Mouse (Mus musculus) urinary bladder, adult 2 months (tissue): ENCODE measurements at regions not wholly inside any gene's neighbourhood (a gene's known extent, or its start where the extent isn't known, plus 50 kb on each side); places are given as distances from the start of the nearest gene placed in this dataset.

Source experiments
- DNase-seq: peaks from one replicate; pipeline ENCODE4 v3.0.0; 2022; ENCODE audit warnings: low spot score

DNA sequence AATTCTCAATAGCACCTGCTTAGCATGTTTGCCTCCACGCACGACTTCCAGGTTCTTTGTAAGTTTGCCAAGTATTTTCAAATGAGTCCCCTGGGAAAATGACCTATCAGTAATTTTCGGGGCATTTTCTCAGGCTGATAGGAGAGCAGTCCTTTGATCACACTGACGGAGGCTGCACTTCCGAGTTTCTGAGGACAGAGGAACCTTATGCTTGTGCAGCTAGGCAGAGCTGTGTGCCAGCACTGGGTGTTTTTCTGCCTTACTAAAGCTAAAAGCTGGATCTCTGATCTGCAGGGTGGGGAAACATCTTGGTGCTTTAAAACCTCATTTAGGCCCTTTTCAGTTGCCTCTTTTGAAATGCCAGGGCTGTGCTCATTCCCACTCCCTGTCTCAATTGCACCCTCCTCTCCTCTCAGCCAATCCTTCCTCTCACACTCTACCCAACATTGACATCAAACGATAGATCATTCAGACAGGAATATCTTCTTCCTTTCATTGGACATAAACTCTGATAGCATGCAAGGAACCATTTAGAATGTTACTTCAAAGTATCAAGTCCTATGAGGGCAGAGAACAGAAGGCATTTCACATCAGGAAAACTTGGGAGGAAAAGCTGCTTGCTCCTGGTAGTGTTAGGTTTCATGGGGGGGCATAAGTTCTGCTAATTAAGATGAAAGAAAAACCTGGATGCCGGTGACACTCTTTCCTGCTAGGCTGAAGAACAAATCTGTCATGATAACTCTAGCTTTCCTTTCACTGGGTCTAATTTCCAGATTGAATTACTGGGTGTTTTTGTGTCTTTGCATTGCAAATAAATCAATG lies 95.3 kb downstream of the Lurap1l start:
- DNase-seq, result no peak

DNA sequence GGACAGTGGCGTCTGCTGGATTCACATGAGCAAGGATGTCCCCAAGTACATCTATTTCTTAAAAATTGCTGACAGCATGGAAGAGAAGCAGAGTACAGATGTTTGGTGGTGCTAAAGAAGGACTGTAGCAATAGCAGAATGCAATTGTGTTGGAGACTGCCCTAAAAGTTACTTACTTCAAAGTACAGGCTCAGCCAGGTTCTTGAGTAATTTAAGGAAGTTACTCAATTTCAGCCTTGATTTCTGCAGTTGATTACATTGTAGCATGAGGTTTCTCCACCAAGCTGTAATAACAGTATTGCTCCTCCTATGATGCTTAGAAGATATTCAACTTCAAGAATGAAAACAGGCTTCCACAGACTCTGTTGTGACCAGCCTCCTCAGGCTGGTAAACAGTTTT lies 96.1 kb downstream of the Lurap1l start:
- no peak for DNase-seq

DNA sequence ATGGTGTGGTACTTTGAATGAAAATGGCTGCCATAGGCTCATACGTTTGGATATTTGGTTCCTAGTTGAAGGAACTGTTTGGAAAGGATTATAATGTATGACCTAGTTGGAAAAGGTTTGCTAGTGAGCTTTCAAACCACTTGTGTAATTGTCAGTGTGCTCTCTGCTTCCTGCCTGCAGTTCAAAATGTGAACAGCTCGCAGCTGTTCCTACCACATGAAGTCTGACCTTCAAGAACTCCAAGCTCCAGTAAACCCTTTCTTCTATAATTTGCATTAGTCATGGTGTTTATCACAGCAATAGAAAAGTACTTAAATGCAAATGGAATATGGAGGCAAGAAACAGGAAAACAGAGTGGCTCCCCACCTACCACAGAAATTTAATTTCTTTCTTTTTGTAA lies 111.4 kb downstream of the Lurap1l start:
- DNase-seq, result no peak

DNA sequence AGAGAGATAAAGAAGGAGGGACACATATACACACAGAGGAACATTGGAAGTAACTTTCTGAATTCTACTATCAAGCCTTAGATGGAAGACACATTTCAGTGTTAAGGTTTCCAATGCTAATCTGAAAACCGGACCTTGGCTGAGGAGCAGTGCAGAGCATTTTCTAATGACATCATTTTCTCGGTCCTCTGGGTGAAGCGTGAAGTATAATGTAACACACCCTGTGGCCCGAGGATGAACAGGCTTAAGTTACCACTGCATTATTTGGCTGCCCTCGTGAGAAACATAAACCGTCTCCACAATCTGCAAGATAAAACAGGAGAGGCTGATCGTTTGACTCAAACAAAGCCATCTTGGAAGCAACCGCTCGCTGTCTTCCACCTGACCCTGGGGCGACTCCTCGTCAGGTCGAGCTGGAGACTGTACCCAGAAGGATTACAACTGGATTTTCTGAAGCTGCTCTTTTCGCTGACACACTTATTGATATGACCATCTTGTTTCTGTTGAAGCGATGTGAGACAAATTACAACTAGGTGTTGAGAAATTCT lies 113.1 kb downstream of the Lurap1l start:
- DNase-seq, result no peak

DNA sequence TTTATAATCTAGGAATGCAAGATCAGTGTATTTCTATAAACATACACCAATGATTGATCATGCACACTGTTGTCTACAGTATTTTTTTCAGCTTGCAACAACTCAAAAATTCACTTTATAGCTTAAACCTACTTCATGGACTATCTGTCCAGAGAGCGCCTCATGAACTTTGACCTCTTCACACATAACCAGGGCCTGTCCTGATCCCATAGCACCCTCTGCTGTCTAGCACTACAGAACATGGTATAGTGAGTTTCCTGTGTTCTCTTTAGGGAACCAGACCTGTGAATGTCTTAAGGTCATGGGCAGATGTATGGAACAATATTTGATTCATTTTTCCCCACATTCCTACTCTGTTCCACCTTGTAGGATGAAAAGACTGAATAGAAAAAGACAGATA lies 117.1 kb downstream of the Lurap1l start:
- DNase-seq, result no peak

DNA sequence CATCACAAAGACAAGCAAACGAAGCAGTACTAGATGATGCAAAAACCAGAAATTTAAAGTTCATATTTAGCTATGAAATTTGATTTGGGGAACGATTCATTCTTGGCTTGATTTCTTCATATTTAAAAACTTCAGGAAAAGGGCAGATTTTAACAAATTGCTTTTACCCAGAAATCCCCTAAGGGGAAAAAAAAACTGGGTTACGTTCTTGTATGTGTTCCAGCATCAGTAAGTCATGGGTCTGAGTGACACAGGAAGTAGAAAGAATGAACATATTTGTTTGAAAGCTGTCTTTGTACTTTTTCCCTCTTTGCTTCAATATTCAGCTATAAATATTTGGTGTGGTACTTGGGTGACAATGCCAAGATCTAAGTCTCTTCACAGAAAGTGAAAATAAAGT lies 120.2 kb downstream of the Lurap1l start:
- no peak for DNase-seq

DNA sequence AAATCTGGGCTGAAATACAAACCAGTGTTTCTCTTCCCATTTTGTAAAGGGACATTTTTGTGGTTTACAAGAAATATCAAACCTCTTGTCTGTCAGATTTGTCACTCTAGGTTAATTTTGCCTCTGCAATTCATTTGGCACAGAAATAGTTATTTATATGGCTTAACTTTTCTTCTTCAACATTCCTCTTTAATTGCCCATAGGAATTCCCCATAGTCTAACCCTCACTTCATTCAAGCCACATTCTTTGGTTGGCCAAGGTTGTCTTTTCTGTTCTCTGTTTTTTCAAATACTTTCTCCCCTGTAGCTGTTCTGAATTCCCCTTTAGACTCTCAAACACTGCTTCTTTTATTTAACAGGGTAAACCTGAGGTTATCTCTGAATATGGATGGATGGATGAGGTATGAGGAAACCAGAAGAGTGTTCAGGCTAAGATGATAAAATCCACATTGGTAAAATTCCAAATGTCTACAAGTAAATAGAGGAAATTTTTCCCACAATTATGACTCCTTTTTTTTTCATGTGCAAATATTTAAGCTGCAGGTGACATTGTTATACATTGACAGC lies 127.0 kb downstream of the Lurap1l start:
- no peak for DNase-seq

DNA sequence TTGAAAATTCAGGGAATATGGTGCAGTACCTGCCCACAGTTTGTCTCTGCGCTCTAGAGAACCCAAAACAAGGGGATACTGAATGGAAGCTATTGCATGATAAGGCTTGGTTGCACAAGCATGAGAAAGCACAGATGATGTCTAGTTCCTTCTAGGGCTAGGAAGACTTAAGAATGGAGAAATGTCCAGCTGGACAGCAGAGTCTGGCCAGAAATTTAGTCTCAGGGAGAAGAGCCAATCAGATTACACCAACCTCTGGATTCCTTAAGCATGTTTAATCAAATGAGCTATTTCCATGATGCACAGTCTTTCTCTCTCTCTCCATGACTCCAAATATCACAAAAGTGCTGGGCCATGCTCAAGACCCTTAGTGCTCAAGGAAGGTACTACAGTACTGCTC lies 147.8 kb downstream of the Lurap1l start:
- no peak for DNase-seq

DNA sequence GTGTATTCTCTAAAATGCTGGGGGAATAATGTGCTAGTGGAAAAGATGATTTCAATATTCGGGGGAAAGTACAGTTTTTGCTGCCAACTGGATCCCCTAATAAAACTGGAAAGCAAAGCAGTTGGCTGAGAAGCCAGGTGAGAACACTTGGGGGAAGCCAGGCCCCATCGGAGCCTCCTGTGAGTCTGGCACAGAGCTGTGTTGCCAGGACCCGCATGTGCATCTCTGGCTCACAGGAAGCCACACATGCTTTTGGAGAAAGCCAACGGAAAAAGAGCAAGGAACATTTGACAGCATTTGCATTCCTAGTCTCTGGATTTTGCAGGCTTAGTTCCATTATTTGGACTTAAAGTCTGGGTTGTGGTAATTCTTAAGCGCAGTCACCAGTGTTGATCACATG lies 148.4 kb downstream of the Lurap1l start:
- no peak for DNase-seq

DNA sequence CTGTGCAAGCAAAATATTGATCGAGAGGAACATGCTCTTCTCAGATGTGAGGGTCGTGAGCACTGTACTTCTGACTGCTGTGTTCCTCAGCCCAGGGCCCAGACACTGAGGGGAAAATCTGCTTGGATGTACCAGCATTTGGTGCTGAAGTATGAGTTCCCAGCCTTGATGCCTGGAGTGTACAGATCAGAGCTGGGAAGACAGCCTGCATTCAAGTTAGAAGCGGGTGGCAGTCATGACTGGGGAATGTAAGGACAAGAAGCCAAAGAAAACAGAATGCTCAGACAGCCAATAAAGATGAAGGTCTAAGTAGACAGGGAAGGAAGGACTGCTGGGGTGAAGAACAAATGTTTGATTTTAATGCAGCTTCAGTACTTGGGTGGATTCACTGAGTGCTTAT lies 148.9 kb downstream of the Lurap1l start:
- DNase-seq, result no peak

DNA sequence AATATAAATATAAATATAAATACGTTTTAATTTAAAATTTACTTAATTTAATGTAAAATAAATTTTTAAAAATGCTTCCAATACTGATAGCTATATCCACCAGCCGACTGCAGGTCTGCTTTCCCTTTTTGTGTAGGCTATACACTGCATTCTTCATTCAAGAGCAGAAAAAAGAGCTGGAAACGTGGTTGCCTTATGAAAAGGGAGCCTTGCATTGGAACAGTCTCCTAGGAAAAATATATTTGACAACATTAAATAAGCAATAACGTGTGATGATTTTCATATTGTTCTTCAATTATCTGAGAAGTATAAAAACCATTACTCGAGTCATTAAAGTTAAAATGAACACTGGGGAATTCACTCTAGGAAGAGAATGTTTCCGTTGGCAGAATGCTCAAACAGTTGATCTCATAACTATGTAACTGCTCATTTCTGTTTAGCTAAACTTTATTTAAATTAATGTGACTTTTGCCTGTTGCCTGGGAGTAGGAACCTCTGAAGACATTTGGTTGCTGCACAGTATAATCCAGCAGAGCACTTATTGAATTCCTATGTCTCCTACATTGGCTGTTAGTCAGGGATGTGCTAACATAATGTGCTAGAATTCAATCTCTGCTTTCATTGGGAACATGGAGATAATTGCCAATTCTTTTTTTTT lies 172.0 kb downstream of the Lurap1l start:
- DNase-seq, result no peak

DNA sequence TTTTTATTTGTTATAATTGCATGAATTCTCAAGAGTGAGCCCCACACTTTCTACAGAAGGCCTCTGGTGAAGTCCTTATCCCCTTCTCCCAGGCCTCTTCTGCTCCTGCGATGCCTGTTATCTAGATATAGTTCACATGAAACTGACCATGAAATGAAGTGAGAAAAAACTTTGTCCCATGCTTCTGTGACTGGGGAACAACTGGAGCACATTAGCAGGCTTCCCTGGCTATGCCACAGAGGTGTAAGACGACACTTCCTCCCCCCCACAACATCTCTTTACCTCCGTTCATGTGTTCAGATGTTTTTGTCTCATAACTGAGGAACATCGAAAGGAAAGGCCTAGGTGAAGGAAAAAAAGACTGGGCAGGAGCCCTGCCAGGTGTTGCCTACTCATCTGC lies 174.7 kb downstream of the Lurap1l start:
- no peak for DNase-seq

DNA sequence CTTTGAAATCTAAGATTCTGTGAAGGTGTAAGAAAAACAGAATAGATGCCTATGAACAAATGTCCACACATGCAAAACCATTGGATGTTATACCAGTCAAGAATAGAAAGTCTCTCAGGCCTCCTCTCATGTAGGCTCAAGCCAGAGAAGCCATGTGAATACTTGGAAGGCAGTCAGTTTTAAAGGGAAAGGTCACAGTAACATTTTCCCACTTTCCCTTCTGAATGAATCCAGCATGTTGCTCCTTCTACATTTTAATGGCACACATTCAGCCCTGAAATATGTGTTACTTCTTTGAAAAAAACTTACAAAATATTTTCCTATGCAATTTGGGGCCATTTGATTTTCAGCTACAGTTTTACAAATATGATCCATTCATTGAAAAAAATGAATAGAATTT lies 186.1 kb downstream of the Lurap1l start:
- DNase-seq, result no peak

DNA sequence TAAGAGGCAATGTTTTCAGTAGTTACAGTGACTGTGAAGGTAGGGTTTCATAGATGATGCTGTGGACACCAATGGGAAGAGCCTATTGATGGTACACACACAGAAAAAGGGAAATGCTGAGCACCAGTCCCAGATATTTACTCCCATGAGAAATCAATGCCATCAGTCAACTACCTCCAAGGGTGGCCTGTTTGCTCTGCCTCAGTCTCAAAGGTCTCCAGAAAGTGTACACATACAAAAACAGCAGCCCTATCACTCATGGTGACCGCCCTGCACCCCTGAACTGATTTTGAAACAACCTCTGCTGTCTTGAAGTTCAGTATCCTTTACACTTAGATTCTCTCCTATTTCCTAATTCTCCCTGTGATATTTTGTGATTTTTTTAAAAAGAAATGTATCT lies 187.2 kb downstream of the Lurap1l start:
- no peak for DNase-seq

DNA sequence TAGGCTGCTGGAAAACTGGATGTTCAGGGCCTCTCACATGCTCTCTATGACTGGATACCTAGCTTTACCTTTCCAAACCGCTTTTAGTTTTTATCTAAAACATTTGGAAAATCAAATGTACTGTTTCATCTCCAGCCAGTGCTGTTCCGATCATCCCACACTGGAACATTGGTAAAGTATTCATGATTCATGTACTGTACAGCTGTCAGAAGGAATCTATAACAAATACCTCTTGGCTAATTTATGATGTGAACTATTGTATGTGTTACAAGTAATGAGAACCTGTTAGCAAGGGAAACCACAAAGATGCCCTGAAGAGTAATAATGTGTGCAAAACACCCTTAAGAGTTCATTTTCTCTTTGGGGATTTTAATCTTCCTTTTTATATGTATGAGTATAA lies 190.6 kb downstream of the Lurap1l start:
- no peak for DNase-seq

DNA sequence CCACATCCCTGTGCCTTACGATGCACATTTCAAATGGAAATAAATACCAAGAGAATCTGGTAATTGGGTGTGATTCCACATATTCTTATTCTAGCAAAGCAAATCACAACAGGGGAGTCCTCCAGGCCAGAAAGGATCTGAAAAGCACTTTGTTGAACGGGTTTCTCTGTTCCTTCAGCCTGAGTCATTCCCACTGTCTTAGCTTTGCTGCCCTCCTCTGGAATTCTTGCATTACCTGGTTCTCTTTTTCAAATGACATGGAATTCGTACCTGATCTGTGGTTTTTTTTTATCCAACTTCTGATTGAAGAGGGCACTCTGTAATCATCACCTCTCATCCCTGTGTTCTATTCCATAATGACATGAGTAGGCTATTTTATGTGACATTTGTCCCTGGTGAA lies 200.9 kb downstream of the Lurap1l start:
- DNase-seq, result no peak

DNA sequence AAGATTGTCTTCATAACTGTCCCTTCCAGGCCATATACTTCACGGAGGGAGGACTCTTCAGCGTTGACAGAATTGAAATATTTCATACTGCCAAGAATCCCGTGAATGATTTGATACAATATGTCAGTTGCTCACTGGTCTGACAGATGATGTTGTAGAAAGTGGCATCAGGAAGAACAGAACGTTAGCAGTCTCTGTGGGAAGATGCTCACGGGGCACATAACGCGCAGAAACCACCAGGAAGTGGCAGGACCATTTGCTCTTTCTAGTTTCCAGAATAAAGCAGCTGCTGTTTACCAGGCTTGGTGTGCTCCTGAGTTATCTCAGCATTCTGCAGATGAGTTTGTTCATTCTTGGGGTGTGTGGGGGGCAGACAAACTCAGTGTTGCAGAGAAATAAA lies 206.0 kb downstream of the Lurap1l start:
- no peak for DNase-seq

DNA sequence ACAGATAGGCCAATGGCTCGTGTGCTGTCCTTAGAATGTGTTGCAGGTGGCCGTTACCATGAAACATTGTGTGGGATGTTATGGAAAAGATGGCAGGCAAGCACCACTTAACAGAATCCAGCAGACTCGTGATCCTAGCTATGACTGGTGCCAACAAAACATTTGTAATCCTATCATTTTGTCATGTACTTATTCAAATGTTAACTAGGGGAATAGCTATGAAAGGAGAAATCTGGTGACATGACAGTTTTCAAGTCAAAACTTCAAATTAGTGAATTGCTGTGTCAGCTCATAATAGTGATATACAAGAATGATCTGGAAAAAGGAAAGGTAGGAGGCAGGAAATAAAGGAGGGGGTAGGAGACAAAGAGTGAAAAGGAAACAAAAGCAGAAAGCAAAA lies 213.7 kb downstream of the Lurap1l start:
- no peak for DNase-seq

DNA sequence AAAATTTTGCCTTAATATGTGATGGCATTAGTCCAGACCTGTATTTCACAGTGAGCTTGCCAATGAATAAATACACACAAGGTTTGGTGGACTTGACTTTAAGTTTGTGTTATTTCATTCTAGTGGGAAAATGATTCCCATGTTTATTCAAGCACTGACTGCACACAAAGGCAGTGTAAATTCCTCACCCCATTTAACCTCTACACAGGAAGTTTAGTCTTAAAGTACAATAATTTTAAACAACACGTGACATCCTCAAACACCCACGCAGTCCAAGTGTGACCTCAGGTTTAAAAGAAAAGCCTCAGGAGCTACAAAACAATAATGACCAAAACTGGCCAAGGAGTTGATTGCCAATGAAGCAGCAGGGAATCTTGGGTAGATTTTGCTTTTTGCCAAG lies 219.4 kb downstream of the Lurap1l start:
- no peak for DNase-seq

DNA sequence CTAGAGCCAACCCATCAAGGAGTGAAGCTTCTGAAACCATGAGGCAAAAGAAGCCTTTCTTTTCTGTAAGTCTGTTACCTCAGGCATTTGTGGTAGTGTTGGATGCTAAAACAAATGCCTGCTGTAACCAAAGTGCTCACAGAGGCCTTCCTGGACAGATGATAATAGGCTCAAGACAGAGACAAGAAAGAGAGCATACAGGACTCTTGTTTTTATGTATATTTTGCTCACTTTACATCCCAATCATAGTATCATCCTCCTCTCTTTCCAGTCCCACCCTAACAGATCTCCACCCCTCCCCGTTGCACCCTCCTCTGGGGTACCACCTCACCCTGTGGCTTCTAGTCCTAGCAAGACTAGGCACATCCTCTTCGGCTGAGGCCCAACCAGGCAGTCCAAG lies 262.7 kb downstream of the Lurap1l start:
- no peak for DNase-seq

DNA sequence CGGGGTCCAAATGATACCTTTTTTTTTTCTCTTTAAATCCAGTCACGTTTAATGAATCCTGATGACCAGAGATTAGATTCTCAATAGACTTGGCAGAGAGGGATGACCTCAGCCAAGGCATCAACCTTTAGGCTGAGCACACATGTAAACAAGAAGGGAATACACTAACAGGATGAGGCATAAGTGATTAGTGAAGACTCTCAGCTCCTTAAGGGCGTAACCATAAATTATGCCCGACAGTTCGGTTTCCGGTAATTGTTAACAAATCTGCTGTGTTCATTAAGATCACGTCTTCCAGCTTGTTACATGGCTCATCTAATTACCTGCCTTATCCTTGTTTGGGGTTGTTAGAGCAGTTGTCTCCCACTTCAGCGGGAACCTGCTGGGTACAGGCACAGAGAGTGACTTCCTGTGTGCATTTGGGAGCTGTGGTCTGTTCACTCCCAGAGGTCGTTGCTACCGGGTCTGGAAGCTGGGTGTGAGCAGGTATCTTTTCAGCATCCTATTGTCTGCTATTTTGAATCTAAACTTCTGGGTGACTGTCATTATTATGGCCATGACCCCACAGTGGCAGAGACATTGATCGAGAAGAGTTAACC lies 265.1 kb downstream of the Mpdz start:
- no peak for DNase-seq

DNA sequence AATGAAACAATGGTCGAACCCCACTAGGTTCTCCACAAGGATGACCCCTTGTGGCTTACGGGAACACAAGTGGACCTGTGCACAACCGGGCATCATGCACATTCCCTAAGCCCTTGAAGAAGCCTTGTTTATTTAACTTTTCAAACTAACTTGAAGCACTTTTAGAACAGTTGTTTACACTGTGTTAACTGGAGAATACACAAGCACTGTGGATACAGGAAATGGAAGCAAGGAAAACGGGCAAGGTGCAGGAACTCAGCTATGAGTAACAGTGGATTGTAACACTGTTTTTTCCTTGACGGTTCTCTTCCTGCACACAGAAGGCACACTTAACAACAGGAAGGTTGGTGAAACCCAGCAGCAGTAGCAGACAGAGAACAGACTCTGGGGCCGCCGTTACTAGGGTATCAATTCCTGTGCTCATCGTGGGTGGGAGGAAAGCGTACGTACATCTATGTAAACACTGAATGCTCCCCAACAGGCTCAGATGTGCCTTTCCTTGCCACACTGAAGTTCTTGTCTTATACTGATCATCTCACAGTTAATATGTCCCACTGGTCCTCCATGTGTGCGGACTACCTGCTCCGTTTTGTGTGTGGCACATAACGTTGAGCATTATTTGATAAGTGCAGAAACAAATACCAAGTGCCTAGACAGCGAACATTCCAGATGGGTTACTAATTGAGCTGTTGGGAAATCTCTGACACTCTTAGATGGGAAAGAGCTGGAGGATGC lies 264.4 kb downstream of the Mpdz start:
- DNase-seq, result no peak
